Mouse (Mus musculus) cerebellum, adult 11 months (tissue): ENCODE results near the gene Cbarp.

Experiments
- DNase-seq: peaks from one replicate; pipeline ENCODE4 v3.0.0; 2022

The Cbarp gene

DNA sequence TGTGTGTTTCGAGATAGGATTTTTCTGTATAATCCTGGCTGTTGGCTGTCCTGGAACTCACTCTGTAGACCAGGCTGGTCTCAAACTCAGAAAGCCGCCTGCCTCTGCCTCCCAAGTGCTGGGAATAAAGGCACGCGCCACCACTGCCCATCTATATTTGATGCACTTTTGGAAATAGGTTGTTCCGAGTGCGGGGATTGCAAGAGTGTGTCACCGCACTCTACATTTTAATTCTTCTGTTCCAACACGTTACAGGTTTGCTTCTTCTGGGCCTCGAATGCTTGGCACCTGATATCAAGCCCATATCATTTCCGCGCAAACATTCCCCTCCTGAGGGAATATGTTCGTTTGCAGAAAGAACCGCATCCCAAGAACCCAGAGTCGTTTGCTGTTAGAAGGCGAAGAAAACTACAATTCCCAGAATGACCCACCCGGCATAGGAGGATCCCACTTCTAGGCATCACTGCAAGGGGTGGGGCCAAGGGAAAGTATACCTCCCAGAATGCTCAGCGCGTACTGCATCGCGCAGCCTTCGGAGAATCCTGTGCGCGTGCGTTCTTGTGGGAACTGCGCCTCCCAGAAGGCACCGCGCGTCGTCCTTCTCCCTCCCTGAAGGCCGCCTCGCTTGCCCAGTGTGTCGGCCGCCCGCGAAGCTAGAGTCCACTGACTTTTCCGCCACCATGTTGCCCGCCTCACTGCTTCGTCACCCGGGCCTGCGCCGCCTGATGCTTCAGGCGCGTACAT lies 1.3 kb upstream of the Cbarp start:
- DNase-seq: peak; percentile 93

DNA sequence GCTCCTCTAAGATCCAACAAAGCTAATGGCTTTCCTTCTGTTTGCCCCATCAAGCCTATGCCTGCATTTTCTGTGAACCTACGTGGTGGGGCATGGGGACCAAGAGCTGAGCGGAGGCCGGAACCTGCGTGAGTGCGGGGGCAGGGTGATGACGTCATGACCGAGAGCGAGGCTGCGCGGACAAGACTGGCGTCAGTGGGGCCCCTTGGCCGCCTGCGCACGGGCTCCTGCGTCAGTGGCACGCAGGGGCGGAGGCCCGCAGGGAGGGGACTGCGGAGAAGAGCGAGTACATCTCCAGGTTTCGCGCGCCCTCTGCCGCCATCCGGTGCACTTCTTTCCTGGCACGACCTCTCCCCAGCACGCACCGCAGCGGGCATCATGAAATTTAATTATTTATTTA lies 608 bp upstream of the Cbarp start:
- peak; percentile 97 for DNase-seq

DNA sequence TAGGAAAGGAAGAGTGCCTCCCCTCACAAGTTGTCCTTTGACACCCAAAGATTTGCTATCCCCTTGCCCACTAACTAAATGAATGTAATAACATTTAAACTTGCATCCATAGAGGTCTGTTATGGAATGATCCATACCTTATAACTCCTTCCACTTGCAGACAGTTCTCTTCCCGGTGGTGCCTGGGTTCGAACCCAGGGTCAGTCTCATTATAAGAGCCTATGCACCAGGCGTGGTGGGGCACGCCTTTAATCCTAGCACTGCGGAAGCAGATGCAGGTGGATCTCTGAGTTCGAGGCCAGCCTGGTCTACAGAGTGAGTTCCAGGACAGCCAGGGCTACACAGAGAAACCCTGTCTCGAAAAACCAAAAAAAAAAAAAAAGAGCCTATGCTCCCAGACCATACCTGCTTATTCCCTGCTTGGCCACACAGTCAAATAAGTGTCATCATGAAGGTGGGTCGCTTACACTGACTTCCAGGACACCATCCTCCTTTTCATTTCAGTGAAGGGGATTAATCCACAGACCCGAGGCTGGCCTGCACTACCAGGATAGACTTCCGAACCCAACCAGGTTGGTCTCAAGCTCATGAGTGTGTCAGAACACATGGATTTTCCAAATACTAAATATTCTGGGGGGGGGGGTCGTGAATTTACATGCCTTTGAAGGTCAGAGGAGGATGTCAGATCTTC lies 515 bp downstream of the Cbarp start:
- no peak for DNase-seq

DNA sequence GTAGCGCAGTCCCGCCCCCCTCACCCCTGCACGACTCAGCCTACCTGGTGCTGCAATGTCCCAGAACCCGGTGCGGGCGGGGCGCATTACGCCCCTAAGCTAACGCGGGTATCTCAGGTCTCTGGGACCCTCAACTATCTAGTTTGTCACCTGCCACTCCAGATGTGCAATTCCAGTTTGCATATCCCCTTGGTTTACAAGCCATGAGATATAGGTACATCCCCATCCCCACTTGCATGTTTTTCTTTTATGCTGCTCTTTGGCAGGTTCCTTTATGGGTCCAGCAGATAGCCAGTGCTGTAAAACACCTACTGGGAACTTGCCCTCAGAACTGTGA lies 1.2 kb downstream of the Cbarp start:
- no peak for DNase-seq

DNA sequence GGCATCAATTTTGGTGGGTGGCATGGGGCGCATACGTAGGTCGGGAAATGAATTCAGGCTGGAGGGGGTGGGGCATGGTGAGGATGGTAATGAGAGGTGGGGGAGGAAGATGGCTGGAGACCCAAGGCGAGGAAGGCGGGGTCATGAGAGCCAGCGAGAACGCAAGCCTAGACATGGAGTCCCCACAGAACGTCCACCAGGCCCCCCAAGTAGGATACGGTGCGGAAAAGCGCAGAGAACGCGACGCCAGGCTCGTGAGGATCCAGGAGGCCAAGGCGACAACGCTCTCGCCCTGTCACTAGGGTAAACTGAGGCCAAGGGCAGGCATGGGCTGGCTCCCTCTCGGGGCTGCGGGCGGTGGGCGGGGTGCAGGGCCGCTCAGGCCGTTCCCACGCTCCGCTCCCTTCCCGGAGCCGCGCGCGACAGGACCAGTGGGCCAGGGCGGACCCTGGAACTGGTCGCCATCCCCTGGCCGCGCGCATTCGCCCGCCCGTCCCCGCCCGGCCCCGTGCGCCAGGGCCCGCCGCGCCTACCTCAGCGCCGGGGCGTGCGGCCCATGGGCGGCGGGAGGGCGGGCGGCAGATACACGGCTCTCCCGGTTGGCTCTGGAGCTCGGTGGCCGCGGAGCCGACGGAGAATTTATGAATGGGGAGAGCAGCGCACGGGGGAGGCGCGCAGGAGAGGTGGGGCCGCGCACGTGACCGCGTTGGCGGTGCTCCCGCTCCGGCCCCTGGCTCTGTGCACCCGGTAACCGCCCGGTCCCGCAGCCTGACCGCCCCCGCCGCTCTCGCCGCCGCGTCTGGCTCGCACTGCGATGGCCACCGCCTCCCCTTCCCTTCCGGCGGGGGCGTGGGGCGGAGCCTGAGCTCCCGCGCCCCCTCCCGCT lies 1.8 kb downstream of the Cbarp start, which contains the start of gene Atp5d:
Gene Atp5d (plus strand): TSS at position 80 of the 886 bp plus-strand sequence.
- peak; percentile 82 for DNase-seq

DNA sequence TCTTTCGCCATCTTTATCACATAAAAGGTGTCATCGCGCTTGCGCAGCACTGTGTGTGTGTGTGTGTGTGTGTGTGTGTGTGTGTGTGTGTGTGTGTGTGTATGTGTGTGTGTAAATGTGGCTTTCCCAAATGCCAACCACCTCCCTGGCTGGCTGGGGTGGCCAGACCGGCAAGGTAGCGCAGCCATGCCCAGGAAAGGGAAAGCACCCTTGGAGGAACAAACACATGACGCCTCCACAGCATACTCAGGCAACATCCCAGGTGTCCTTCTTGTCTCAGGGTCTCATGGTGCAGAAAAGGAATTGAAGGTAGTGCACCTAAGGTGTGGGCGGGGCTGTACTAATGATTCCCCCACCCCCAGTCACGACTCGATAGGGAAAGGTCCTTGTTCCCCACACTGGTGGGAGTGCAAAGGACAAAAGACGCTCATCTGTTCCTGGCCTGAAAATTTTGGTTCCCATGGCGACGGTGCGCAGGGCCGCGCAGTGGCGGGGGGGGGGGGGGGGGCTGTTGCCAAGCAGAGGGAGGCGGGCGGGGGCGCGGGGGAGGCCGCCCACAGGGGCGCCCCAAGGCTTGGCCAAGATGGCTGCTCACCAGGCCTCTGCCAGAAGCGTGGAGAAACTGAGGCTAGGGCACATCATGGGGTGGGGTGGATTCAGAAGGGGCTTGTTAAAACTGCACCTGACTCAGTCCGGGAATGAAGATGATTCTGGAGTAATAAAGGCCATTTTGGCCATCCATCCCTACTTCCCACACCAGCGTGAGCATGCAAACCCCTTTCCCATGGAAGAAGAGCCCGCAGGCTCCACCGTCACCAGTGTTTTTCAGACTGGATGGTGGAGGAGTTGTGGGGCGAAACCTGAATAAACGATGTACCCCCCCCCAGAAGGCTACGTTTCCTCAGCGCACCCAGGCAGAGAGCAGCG lies 2.7 kb downstream of the Cbarp start:
- no peak for DNase-seq

DNA sequence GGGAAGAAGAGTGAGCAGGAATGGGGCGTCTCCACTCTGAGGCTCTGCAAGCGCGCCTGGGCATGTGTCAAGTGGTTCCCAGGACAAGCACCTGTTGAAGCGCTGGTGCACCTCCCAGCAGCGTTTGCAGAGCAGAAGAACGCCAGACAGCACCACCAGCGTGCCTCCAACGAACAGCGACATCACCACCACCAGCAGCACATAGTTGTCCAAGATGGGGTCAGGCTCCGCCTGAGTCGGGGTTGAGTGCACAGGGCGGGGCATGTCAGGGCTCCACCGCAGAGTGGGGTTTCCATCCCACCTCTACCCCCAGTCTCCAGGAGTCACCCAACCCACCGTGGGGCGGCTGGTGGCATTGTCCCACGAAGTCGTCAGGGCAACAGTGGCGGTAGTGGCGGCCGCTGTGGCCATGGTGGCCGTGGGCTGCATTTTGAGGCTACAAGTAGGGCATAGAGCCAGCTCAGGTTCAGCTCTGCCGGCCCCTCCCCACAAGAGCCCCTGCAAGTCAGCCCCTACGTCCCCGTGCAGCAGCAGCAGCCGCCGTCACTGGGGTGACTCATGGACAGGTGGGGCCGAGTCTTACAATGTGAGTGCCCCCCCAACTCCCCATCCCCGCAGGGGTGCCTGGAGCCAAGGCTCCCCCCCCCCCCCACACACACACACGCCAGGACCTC lies 3.5 kb downstream of the Cbarp start:
- no peak for DNase-seq

DNA sequence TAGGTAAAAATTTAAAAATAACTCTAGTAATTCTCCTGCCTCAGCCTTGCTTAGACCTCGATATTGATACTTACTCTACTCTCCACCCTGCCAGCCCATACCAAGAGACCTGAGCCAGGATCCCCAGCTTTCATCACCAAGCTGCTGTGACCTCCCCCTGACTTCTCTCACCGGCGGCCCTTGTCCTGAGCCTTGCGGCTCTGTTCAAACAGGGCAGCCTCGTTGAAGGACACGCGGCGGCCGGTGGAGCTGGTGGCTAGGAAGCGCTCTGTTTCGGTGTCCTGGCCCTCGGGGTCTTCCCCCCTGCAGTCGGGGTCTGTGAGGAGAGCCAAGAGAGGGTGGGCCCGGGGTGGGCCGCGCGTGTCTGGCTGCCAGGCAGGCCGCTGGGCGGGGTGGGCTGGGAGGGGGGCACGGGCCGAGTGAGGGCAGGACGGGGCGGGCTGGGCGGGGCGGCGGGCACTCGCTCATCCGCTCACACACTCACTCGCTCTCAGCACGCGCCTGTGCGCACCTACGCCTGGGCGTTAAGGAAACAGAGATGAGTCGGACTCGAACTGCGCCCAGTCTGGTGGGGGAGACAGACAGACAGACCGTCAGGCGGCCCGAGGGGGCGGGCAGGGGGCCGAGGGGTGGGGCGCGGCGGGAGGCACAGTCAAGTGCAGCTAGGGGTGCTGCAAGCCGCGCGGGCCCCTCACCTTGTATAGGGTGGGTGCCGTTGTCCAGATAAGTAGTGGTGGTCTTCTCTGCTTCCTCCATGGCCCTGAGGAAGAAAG lies 4.3 kb downstream of the Cbarp start:
- no peak for DNase-seq

DNA sequence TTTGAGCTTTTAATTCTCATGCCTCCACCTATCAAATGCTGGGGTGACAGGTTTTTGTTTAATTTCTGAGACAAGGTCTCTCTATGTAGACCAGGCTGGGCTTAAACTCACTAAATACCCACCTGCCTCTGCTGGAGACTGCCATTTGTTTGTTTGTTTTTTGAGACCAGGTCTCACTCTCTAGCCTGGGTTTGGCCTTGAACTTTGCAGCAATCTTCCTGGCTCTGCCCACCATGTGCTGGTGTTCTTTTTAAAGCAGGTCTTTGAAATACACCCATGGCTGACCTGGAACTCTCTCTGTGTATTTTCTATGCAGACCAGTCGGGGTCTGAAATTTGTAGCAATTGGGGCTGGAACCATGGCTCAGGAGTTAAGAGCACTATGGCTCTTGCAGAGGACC lies 5.0 kb downstream of the Cbarp start:
- DNase-seq: no peak

DNA sequence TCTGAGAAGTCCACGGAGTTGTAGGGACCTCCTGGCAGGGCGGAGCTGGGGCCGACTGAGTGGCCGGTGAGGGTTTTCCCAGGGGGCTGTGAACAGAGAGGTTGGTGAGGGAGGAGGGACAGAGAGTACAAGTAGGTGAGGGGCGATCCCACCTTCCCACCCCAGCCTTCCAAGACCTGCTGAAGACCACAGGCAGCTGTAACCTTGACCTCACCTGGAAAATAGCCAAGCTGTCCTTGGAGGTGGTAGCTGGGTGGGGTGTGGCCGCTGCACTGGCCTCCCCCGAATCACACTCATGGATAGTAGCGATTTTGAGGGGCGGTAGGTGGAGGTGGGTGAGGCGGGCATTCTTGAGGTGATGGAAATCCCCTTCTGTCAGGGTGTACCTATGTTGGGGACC lies 5.5 kb downstream of the Cbarp start:
- DNase-seq: no peak

DNA sequence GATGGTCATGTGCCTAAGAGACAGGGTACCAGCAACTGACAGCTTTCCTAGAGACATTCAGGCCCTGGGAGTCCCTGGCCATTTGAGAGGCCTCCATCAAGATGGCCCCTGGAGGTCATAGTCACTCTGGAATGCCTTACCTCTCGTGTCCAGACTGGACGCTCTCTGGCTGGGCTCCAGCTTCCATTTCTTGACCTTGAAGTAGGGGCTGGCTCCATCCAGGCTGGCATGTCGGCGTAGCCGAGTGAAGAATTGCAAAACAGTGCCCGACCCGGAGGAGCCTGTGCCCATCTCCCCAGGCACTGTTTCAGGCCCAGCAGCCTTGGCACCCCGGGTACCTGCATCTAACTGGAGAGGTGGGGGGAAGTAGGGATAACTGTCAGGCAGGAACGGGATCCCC lies 6.2 kb downstream of the Cbarp start:
- no peak for DNase-seq

DNA sequence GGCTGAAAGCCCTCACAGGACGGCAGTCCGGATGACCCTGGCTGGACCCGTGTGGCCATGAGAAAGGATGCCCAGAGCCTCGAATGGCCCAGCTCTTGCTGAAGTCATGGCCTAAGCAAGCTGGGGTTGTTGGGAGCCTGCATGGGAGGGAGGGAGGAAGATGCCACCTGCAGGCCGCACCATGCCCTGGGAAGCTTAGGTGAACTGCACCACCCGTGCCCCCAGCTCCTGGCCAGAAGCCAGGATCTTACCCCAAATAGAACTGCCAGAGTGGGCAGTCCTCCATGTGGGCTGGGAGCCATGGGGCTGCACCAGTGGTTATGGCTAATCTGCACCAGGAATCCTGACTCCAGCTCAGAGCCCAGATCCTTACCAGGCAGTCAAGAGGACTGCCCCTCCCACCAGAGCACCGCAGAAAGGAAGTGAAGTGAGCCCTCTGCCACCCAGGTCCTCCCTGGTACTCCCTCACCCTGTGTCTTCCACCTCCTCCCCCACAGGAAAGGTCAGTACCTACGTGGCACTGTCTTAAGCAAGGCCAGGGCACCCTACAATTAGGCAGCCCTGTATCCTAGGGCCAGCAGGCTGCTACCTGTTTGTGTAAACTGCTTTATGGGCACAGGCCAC lies 7.3 kb downstream of the Cbarp start:
- no peak for DNase-seq

DNA sequence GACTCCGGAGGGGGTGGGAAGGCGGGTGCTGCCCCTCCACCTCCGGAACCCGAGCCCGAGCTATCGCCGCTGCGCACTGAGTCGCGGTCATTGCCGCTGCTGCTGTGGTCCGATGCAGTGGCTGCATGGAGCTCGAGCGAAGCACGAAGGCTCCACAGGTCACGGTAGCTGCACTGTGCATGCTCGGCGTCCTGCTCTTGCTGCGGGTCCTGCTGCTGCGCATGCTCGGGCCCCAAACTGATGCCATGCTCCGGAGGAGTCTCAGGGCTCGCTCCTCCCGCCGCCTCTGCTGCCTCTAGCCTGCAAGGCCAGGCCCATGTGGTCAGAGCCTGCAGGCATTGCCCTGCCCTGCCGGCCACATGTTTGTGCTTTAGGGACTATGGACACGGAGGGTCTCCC lies 8.7 kb downstream of the Cbarp start:
- no peak for DNase-seq

DNA sequence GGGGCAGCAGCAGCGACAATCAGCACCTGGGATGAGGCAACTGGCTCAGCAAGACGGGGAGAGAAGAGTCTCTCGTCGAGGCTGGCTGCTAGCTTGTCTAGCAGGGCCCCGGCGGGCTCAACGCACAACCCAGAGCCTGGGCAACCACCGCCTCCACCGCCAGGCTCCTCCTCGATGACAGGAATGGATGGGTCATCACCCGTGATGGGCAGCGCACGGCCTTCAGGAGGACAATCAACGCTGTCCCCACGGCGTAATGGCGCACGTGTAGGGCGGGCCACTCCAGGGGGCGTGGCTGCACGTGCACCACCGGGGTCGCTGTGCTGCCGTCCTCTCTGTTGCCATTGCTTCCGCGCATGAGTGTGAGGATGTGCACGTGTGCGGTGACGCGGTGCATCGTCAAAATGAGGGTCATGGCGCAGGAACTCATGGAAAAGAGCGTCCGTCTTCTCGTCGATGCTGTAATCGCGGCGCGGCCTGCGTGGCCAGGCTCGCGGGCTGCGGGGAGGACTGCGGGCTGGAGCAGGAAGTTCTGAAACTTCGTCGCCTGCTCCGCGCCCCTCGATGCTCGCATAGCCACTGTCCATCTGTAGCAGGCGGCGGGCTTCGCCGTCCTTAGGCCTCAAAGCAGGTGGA lies 9.2 kb downstream of the Cbarp start:
- peak; percentile 31 for DNase-seq

DNA sequence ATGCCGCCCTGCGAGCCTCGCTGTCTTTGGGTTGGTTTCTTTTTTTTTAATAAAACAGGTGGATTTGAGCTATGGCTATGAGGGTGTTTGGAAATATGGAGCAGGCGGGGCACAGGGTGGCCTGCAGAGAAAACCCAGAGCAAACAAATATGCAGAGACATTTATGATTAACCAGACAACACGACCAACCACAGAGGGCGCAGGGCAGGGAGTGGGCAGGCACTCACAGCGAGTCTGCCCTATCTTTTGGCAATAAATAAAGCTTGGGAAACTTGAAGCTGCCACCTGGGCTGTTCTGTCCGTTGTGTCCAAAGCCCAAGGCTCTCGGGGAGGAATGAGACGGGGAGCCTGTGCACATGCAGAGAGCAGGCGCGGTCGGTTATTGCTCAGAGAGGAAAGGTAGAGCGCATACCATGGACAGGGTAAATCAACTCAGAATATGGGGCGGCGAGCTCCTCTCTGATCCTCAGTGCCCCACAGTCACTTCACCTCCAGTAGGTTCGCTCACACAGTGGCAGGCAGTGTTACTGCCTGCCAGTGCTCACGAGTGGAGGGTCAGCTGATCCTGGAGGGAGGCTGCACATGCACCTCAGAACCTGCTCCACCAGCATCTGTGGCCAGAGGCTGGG lies 10.1 kb downstream of the Cbarp start:
- no peak for DNase-seq

DNA sequence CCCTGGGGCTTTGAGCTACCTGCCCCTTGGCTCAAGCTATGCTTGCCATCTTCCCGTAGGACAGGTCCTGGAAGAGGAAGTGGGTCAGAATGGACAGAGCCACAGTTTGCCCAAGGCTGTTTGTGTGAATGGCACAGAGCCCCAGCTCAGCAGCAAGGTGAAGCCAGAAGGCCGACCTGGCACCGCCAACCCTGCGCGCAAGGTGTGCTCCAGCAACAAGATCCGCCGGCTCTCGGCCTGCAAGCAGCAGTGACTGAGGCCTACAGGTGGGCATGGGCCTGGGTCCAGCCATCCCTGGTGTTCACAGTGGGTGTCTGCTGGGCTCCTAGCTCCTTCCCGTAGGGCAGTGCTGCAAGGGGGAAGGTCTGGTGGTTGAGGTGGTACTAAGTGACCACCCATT lies 10.8 kb downstream of the Cbarp start:
- peak; percentile 76 for DNase-seq

DNA sequence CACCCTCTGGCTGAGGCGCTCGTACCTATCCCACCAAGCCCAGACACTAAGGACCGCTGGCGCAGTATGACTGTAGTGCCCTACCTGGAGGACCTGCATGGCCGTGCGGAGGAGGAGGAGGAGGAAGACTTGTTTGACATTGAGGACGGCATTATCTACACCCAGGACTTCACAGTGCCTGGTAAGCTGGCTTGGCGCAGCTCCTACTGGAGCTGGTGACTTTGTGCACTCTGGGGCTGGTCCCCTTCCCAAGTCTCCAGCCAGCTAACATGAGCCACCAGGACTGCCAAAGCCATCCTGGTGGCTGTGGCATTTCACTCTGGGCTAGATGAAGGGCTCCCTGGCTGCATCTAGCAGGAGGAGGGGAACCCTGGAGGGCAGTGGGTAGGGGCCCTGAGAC lies 12.7 kb downstream of the Cbarp start:
- no peak for DNase-seq

DNA sequence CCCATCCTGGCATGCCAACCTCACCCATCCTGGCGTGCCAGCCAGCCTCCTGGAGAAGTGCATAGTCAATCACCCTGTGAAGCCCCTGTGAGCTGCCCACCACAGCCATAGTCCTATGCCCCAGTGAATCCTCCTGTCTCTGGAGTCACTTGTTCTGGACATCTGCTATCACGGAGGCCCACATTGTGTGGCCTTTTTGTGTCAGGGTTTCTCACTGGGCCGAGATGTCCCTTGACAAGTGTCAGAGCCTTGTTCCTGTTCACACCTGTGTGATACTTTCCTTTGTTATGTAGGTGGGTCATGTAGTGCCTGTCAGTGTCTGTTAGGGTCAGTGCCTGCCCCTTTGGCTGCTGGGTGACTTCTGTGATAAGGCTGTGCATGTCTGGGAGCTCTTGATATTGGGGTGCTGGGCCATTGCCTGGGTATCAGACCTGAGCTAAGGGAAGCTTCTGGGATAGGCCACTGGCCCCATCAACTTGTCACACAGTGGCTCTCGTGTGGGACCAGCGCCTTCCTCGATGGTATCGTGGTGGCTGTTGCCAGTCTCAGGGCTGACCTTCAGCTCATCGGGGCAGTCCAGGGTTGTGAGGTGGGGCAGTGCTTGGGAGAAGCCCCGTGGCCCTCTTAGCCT lies 16.6 kb downstream of the Cbarp start:
- no peak for DNase-seq

DNA sequence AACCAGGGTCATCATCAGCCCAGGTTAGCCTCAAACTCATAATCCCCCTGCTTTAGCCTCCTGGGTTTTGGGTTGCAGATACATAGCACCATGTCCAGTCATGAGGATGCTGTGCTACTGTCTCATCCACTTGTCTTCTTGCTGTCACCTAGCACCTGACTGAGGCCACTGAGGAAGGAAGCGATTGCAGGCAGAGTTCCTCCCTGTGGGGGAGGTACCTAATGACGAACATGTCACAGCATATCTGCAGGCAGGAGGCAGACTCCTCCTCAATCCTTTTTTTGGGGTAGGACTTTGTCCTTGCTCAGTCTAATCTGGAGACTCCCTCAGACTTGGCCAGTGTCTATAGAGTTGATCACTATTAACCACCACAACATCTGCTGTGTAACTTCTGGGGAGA lies 19.0 kb downstream of the Cbarp start:
- no peak for DNase-seq
